In the genomic region with DNA sequence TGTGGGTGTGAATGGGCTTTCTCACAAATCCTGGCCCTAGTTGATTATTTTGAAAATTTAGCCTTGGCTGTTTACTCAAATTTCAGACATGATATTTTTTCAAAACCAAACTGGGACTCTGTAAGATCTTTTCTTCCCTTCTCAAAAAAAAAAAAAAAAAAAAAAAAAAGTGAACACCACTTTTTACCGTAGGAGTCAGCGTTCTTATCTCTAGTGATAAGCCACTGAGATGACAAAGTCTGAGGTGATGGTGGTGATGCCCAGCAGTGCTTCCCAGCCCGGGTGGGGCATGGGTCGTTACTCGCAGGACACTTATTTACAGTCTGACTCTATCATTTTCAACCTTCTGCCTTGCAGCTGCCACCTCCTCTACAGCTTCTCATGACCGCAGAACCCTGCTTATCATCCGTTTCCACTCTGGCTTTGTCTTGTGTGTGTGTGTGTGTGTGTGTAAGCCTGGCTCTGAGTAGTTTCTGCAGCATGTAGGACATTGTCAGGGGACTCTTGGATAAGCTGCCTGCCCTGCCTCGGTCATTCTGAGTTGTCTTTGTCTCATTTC, we compare ENCODE assay signal across 17 mouse cellular contexts.
A peak's percentile ranks its signal among the peaks of the same experiment; 100 is the strongest.
DNase-seq lines count a peak whose midpoint lies in the region; ATAC-seq and TF ChIP-seq lines count a peak whose summit lies in the region.
"Had no signal": no experiment of that assay in that cellular context is flagged by ENCODE, and none has a peak within 500 bp of the region (broad histone marks: within the 10 kb centered on the region; RNA-seq: fewer than 3 reads in every experiment).

No protein-coding gene starts in this region.

- 59% methylated on average over 8 of the region's 8 CpGs for WGBS in kidney, adult 2 months

- H3K4me3 ChIP-seq in layer of hippocampus, adult 2 months = no peak overlapping the region
- no peak overlapping the region for H3K4me3 ChIP-seq in kidney, adult 2 months (ENCODE audit: insufficient read depth, low read depth, low read length)
- H3K4me3 ChIP-seq: embryonic facial prominence, embryonic 12.5 days; hindbrain, embryonic 10.5 days; kidney, embryonic 15.5 days had no signal

- ATAC-seq in hematopoietic stem cell, adult 5-6 weeks (replicated peaks in 1 of 2; ENCODE audit: insufficient read depth in 1 of 2, low FRiP score in 2 of 2, low TSS enrichment in 1 of 2, low read depth in 1 of 2, poor library complexity in 2 of 2, severe bottlenecking in 2 of 2) = peak; percentile 38 to 56; a peak in 2 of 4 replicates
- ATAC-seq in megakaryocyte progenitor cell, adult 5-6 weeks (replicated peaks; ENCODE audit: poor library complexity) = peak; percentile 97
- no peak for ATAC-seq in cerebellum, adult (ENCODE audit: insufficient number of reproducible peaks, low FRiP score, low TSS enrichment)
- ATAC-seq: CD4-positive, CD25-positive, alpha-beta regulatory T cell, adult 4 months had no signal

- TF ChIP-seq CTCF in layer of hippocampus, adult 2 months (conservative IDR thresholded peaks at IDR 0.05) = no peak
- no peak for TF ChIP-seq CTCF in kidney, adult 2 months (conservative IDR thresholded peaks at IDR 0.05; ENCODE audit: insufficient read depth, insufficient read length, low read depth, low read length)

- peak overlapping the region; percentile 92 for H3K27ac ChIP-seq in layer of hippocampus, adult 2 months
- H3K27ac ChIP-seq in kidney, adult 2 months (ENCODE audit: insufficient read depth, low read depth, low read length) = no peak overlapping the region
- H3K27ac ChIP-seq: embryonic facial prominence, embryonic 12.5 days; hindbrain, embryonic 10.5 days; kidney, embryonic 15.5 days had no signal

- H3K27me3 ChIP-seq in kidney, adult 2 months (replicated peaks; ENCODE audit: control insufficient read depth, insufficient read depth, low read length) = no peaks in the 10 kb centered on the region
- H3K27me3 ChIP-seq: embryonic facial prominence, embryonic 12.5 days; kidney, embryonic 15.5 days had no signal

- H3K4me1 ChIP-seq in kidney, adult 2 months (ENCODE audit: control insufficient read depth, insufficient read depth, low read length) = no peaks in the 10 kb centered on the region

- H3K36me3 ChIP-seq in kidney, adult 2 months (ENCODE audit: control insufficient read depth, insufficient read depth, low read length) = no peaks in the 10 kb centered on the region
- H3K36me3 ChIP-seq: embryonic facial prominence, embryonic 12.5 days; hindbrain, embryonic 10.5 days; kidney, embryonic 15.5 days had no signal

- no peak for DNase-seq in layer of hippocampus, adult 2 months (ENCODE audit: low spot score in 2 of 2)
- no peak for DNase-seq in layer of hippocampus, adult 11-12 months (ENCODE audit: low spot score)
- peak; percentile 93 for DNase-seq in MEL-GATA-1-ER (ENCODE audit: extremely low read depth, low read depth)
- no peak for DNase-seq in kidney, adult 2 months
- DNase-seq: adrenal gland, postnatal 36 days; cerebellum, adult 11-12 months; cerebellum, postnatal 36 days; gastrocnemius, postnatal 14 days; lung, postnatal 4 days; right cerebral cortex, postnatal 4 days had no signal

- TF ChIP-seq POLR2A in kidney, adult 2 months (IDR thresholded peaks at IDR 0.05; ENCODE audit: low read depth, low read length) = no peak
